Mouse (Mus musculus) heart, embryonic 11.5 days (tissue): Measurements from ENCODE around the gene Tmub2. TPM values are rescaled to one million over a fixed set of nuclear protein-coding genes. Genes with fewer than 3 reads are reported as not detected.

Source experiments
- ATAC-seq: fragments of 200-750 bp; cut with Nextera tagmentation; replicated peaks from 2 replicates; pipeline ENCODE4 v1.8.0; 2017; ENCODE audit warnings: moderate library complexity; ENCODE audit not compliant: insufficient number of reproducible peaks, low FRiP score, low TSS enrichment
- H3K27ac ChIP-seq: fragments of 300-500 bp; sonication (generic); 2 replicates; pipeline ENCODE4 v1.5.1; 2014; ENCODE audit warnings: mild to moderate bottlenecking, low read depth, low read length
- H3K27me3 ChIP-seq: fragments of 300-500 bp; sonication (generic); 2 replicates; pipeline ENCODE4 v1.6.1; 2014; ENCODE audit warnings: mild to moderate bottlenecking, low read length, mixed read lengths; ENCODE audit not compliant: control insufficient read depth, insufficient read depth
- H3K36me3 ChIP-seq: fragments of 300-500 bp; sonication (generic); 2 replicates; pipeline ENCODE4 v1.6.1; 2014; ENCODE audit warnings: mild to moderate bottlenecking, low read length, moderate library complexity, mixed read lengths; ENCODE audit not compliant: control insufficient read depth, insufficient read depth
- H3K4me1 ChIP-seq: fragments of 300-500 bp; sonication (generic); 2 replicates; pipeline ENCODE4 v1.6.1; 2014; ENCODE audit warnings: low read length; ENCODE audit not compliant: control insufficient read depth, insufficient read depth
- H3K4me2 ChIP-seq: fragments of 300-500 bp; sonication (generic); 2 replicates; pipeline ENCODE4 v1.6.1; 2014; ENCODE audit warnings: mild to moderate bottlenecking, moderate library complexity
- H3K4me3 ChIP-seq: fragments of 300-500 bp; sonication (generic); 2 replicates; pipeline ENCODE4 v1.5.1; 2014; ENCODE audit warnings: low read depth, low read length
- H3K9ac ChIP-seq: fragments of 300-500 bp; sonication (generic); 2 replicates; pipeline ENCODE4 v1.6.1; 2014; ENCODE audit warnings: mild to moderate bottlenecking, low read depth, low read length, moderate library complexity
- H3K9me3 ChIP-seq: fragments of 300-500 bp; sonication (generic); replicated peaks from 2 replicates; pipeline ENCODE4 v1.6.1; 2016; ENCODE audit warnings: low read length; ENCODE audit not compliant: control insufficient read depth
- WGBS: fragments of 180-500 bp; shearing (Covaris S2); extraction: QIAGEN DNeasy Blood & Tissue Kit; methylation state at CpG from one replicate; pipeline ENCODE4 v1.1.7; 2014; ENCODE audit not compliant: insufficient replicate concordance; 5-methylcytosine and 5-hydroxymethylcytosine counted together
- polyA plus RNA-seq: library from polyadenylated mRNA; unstranded; fragments of >200 nt; fragmentation: Nextera tagmentation; extraction: Ambion mirVana; gene quantifications from 2 replicates; pipeline ENCODE4 v1.2.1, GENCODE M21; 2014

Tmub2 gene
- polyA plus RNA-seq, 1 experiment from 2014 or later = 40.5 TPM

DNA sequence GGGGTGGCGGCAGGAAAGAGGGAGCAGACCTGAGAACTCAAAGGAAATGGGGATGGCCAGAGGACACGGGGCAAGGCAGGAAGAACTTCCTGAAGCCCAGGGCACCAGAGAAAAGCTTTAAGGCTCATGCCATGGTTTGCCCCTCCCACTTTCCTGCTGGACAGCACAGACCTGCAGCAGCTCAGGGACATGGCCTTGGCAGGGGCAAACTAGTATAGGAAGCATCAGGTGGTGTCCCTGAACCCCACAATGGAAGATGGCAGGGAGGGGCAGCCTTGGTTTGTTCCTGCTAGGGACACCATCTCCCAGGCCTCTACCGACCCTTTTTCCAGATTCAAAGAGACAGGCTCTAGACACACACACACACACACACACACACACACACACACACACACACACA, 20.6 kb downstream of the Tmub2 start:
- Histone ChIP-seq H3K4me1 (peaks cover 8% of the 10 kb centered on the region; the same call in 1 of the 2 replicates), H3K36me3 (peaks cover 21% of the 10 kb centered on the region), H3K4me3 (no peak overlapping the region), H3K27ac (no peak overlapping the region), H3K9ac (no peak overlapping the region), H3K4me2 (no peak overlapping the region), H3K9me3 (no peaks in the 10 kb centered on the region), H3K27me3 (no peaks in the 10 kb centered on the region)
- no peak for ATAC-seq
- WGBS = 58% methylated on average over 3 of the region's 3 CpGs

DNA sequence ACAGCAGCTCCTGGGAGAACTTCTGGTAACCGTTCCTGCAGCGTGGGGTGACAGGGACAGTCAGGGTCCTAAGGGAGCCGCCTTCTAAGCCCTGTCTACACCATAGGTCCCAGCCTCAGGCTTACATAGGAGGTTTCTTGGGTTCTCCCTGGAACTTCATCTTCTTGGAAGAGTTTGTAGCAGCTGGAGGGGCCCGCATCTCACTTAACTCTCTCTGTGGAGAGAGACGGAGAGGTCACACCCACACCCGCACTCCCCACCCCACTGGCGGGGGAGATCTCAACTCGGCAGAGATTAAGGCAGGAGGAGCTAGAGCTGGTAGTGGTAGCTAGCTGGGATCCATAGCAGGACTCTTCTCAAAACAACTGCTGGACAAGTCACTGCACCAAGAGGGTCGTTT, 23.4 kb downstream of the Tmub2 start:
- no peaks in the 10 kb centered on the region for H3K9me3 ChIP-seq
- peaks cover 18% of the 10 kb centered on the region for H3K4me1 ChIP-seq
- no peak overlapping the region for H3K27ac ChIP-seq
- H3K4me2 ChIP-seq = no peak overlapping the region
- 77% methylated on average over 9 of the region's 9 CpGs for WGBS
- no peaks in the 10 kb centered on the region for H3K27me3 ChIP-seq
- H3K9ac ChIP-seq = no peak overlapping the region
- H3K36me3 ChIP-seq = peaks cover 32% of the 10 kb centered on the region
- H3K4me3 ChIP-seq = no peak overlapping the region
- no peak for ATAC-seq

GRCm38 (mm10) chr11:102308979-102309378, 24.2 kb downstream of the Tmub2 start:
- peaks cover 38% of the 10 kb centered on the region for H3K36me3 ChIP-seq
- peak overlapping the region; percentile 40 for H3K4me3 ChIP-seq
- peak overlapping the region; percentile 36; the same call in 1 of the 2 replicates for H3K27ac ChIP-seq
- H3K9me3 ChIP-seq = no peaks in the 10 kb centered on the region
- peak overlapping the region; percentile 58 for H3K9ac ChIP-seq
- H3K4me2 ChIP-seq = peak overlapping the region; percentile 75
- peak; percentile 89 for ATAC-seq
- no peaks in the 10 kb centered on the region for H3K27me3 ChIP-seq
- WGBS = under 1% methylated on average over 27 of the region's 27 CpGs
- H3K4me1 ChIP-seq = peaks cover 18% of the 10 kb centered on the region

DNA sequence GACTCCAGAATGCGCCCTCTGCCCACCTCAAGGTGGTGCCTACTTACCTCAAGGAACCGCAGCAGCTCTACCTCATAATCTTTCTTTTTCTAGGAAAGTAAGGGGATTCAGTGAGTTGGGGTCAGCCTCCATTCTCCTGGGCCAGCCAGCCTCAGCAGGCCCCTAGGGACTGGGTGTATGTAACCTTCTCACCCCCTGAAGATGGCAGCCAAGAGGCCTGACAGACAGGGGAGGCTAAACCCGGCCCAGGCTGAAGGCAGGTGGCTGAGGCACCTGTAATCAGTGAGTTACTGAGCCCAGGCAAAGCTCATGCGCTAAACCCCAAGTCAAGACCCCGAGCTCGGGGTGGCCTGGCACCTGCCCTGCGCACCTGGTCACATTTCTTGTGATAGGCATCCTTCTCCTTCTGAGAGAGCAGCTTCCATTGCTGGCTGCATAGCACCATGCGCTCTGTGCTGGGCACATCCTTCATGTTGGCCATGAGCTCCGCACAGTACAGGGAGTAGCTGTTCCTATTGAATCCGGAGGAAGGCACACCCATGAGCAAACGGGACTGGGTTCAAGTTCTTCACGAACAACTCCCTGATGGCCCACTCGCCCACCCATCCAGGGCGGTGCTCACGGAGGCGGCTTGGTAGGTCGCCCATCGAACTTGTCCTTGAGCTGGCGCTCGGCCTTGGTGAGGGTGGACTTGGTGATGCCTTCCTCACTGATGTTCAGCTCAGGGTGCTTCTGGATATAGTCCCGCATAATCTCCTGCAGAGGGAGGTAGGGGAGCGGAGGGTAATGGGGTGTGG, 25.3 kb downstream of the Tmub2 start:
- Histone ChIP-seq H3K4me3 (peak overlapping the region; percentile 40), H3K27ac (no peak overlapping the region), H3K27me3 (no peaks in the 10 kb centered on the region), H3K4me2 (peak overlapping the region; percentile 75), H3K36me3 (peaks cover 44% of the 10 kb centered on the region), H3K4me1 (peaks cover 18% of the 10 kb centered on the region), H3K9me3 (no peaks in the 10 kb centered on the region), H3K9ac (peak overlapping the region; percentile 58)
- 85% methylated on average over 22 of the region's 22 CpGs for WGBS
- no peak for ATAC-seq

- peaks cover 44% of the 10 kb centered on the region for H3K36me3 ChIP-seq
- H3K9ac ChIP-seq = peak overlapping the region; percentile 29; the same call in 1 of the 2 replicates
- no peaks in the 10 kb centered on the region for H3K9me3 ChIP-seq
- no peak overlapping the region for H3K27ac ChIP-seq
- WGBS = 41% methylated on average over 38 of the region's 38 CpGs
- H3K27me3 ChIP-seq = no peaks in the 10 kb centered on the region
- H3K4me3 ChIP-seq = peak overlapping the region; percentile 6; the same call in 1 of the 2 replicates
- H3K4me1 ChIP-seq = peaks cover 27% of the 10 kb centered on the region
- ATAC-seq = no peak
- peak overlapping the region; percentile 25 for H3K4me2 ChIP-seq
Measured at GRCm38 (mm10) chr11:102310768-102311695, 26.3 kb downstream of the Tmub2 start.

DNA sequence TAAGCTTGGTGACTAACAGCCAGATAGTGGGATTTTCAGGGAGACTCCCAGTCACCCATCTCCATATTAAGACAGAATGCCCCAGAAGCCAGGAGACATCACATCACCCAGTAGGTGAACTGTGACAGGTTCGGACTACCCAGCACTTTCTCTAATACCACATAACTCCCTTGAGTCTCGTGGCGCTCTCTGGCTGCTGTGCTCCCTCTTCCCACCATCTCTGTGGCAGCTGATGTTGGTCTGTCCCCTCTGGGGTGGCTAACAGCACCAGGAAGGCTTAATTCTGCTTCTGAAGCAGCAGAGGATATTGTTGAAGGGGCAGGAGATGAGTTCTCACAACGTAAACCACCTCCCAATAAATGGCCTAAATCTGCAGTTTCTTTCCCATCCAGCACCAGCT, 27.2 kb downstream of the Tmub2 start:
- 86% methylated on average over 4 of the region's 4 CpGs for WGBS
- 0 out of 2 replicates have a peak overlapping the region, but pooled peaks have one; percentile 10 for H3K9ac ChIP-seq
- H3K9me3 ChIP-seq = no peaks in the 10 kb centered on the region
- no peak for ATAC-seq
- H3K36me3 ChIP-seq = peaks cover 36% of the 10 kb centered on the region
- H3K27me3 ChIP-seq = no peaks in the 10 kb centered on the region
- H3K4me2 ChIP-seq = no peak overlapping the region
- H3K4me3 ChIP-seq = no peak overlapping the region; the same call in 1 of the 2 replicates
- H3K4me1 ChIP-seq = peaks cover 30% of the 10 kb centered on the region
- H3K27ac ChIP-seq = no peak overlapping the region

- Histone ChIP-seq H3K27ac (no peak overlapping the region), H3K9ac (no peak overlapping the region), H3K4me2 (no peak overlapping the region), H3K36me3 (peaks cover 30% of the 10 kb centered on the region), H3K4me1 (peaks cover 30% of the 10 kb centered on the region), H3K4me3 (no peak overlapping the region), H3K27me3 (no peaks in the 10 kb centered on the region), H3K9me3 (no peaks in the 10 kb centered on the region)
- ATAC-seq = no peak
- 84% methylated on average over 6 of the region's 6 CpGs for WGBS
Measured at GRCm38 (mm10) chr11:102312586-102312985, 27.9 kb downstream of the Tmub2 start.

DNA sequence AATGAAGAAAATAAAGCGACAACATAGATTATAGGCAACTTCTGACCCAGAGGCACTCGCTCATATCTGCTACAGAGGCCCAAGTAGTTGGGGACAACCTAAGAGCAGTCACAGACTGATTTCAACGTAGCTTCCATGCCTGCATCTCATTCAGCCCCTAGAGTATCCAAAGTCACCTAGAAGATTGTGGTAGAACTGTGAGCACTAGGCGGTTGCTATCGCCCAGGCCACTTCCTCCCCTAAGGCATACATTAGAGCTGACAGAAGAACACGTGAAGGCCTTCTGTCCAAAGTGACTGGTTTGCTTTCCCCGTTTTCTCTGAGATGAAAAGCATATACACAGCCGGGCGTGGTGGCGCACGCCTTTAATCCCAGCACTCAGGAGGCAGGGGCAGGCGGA, 29.6 kb downstream of the Tmub2 start:
- ATAC-seq = no peak
- Histone ChIP-seq H3K27ac (no peak overlapping the region), H3K4me2 (no peak overlapping the region), H3K4me3 (no peak overlapping the region), H3K36me3 (peaks cover 25% of the 10 kb centered on the region), H3K9ac (no peak overlapping the region), H3K27me3 (no peaks in the 10 kb centered on the region), H3K4me1 (peaks cover 25% of the 10 kb centered on the region), H3K9me3 (no peaks in the 10 kb centered on the region)
- WGBS = 87% methylated on average over 12 of the region's 12 CpGs
